Mouse (Mus musculus) hindbrain, embryonic 13.5 days (tissue): ENCODE measurements around the gene Mta2. TPM values are rescaled to one million over a fixed set of nuclear protein-coding genes. Genes with fewer than 3 reads are reported as not detected.

ENCODE experiments used
- ATAC-seq: fragments of 200-750 bp; cut with Nextera tagmentation; 2 replicates; pipeline ENCODE4 v1.8.0; 2017; ENCODE audit warnings: moderate TSS enrichment; ENCODE audit not compliant: low FRiP score
- H3K27ac ChIP-seq: fragments of 300-500 bp; sonication (generic); 2 replicates; pipeline ENCODE4 v1.5.1; 2015; ENCODE audit warnings: inconsistent platforms, mild to moderate bottlenecking, moderate library complexity
- H3K27me3 ChIP-seq: fragments of 300-500 bp; sonication (generic); 2 replicates; pipeline ENCODE4 v1.6.1; 2015; ENCODE audit warnings: mild to moderate bottlenecking, inconsistent platforms
- H3K36me3 ChIP-seq: fragments of 300-500 bp; sonication (generic); 2 replicates; pipeline ENCODE4 v1.6.1; 2015; ENCODE audit warnings: mild to moderate bottlenecking, inconsistent platforms
- H3K4me1 ChIP-seq: fragments of 300-500 bp; sonication (generic); replicated peaks from 2 replicates; pipeline ENCODE4 v1.6.1; 2015; ENCODE audit warnings: inconsistent platforms
- H3K4me2 ChIP-seq: fragments of 300-500 bp; sonication (generic); 2 replicates; pipeline ENCODE4 v1.6.1; 2015; ENCODE audit warnings: inconsistent platforms, mild to moderate bottlenecking, moderate library complexity
- H3K4me3 ChIP-seq: fragments of 300-500 bp; sonication (generic); 2 replicates; pipeline ENCODE4 v1.5.1; 2015; ENCODE audit warnings: mild to moderate bottlenecking, inconsistent platforms
- H3K9ac ChIP-seq: fragments of 300-500 bp; sonication (generic); 2 replicates; pipeline ENCODE4 v1.6.1; 2015; ENCODE audit warnings: mild to moderate bottlenecking, inconsistent platforms
- H3K9me3 ChIP-seq: fragments of 300-500 bp; sonication (generic); 2 replicates; pipeline ENCODE4 v1.6.1; 2016; ENCODE audit warnings: inconsistent platforms
- whole genome bisulfite sequencing: fragments of 180-500 bp; shearing (Covaris S2); methylation state at CpG from one replicate; pipeline ENCODE4 v1.1.7; 2015; 5-methylcytosine and 5-hydroxymethylcytosine counted together
- polyA plus RNA-seq: library from polyadenylated mRNA; unstranded; fragments of >200 nt; fragmentation: Nextera tagmentation; extraction: Ambion mirVana; gene quantifications from 2 replicates; pipeline ENCODE4 v1.2.1, GENCODE M21; 2015

Mta2 gene
- polyA plus RNA-seq, 1 experiment from 2014 or later = 133 TPM

DNA sequence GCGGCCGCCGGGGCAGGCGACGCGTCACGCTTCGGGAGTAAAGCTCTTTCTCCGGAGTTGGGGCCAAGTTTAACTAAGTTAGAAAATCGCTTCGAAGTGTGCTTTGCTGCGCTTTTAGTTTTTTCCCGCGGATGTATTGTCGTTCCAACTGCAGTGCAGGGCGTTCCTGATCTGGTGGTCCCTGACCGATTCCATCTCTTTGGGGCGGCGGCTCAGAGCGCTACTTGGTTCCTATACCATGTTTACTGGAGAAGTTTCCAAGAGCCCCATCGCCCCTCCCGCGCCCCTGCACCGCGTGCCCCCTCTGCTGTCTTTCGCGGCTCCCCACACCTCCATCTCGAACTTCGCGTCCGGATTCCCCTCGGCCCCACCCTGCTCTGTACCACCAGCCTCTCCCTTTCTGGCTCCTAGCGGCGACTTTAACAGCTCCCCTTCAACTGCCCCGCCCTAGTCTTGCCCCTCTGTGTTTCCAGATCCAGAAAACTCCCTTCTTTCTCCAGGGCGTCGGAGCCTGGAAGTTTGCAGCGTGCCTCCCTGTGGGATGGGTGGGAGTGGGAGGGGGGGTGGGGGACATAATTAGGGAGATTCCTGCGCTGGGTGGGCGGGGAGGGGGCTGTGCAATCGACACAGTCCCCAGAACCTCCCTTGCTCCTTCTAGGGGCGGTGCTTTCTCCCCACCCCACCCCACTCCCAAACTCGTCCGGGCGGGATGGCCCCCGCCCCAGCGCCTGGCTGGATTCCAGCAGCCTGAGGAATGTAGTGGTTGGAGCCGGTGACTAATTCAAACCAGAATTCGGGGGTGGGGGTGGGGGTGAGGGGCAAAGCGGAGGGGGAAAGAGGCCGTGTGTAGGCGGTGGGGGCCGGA is 48.1 kb downstream of the Mta2 start:
- H3K27me3 ChIP-seq = peaks cover 52% of the 10 kb centered on the region
- peak overlapping the region; percentile 66 for H3K9ac ChIP-seq
- peak overlapping the region; percentile 70 for H3K4me2 ChIP-seq
- WGBS = under 1% methylated on average over 53 of the region's 53 CpGs
- peaks cover 49% of the 10 kb centered on the region for H3K4me1 ChIP-seq
- ATAC-seq = peak; percentile 62
- H3K4me3 ChIP-seq = peak overlapping the region; percentile 49
- no peaks in the 10 kb centered on the region for H3K9me3 ChIP-seq
- H3K27ac ChIP-seq = peak overlapping the region; percentile 48
- H3K36me3 ChIP-seq = no peaks in the 10 kb centered on the region

DNA sequence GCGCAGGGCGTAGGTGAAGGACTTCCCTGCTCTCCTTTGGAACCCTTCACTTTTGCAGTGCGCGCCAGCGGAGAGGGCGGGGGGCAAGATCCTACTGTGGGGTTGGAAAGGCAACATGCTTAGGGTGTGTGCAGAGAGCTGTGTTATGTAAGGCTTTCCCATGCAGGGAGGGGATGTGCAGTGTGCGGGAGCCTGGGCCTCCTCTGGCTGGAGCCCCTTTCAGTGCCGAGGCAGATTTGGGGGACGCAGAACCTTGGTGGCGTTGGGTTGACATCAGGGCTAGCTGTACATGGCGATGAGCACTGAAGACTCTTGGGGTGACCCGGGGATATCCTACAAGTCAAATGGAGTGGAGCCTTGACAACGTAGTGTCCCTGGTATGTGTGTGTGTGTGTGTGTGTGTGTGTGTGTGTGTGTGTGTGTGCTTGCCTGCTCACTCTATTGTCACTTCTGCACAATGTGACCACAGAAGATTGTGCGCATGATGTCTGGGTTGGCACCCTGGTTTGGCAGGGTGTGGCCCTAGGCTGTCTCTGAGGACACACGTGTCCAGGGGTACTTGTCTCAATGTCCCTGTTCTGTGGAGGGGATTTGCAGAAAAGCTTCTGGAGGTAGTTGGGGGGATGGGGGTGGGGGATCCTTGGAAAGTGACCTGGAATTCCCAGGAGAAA is 48.9 kb downstream of the Mta2 start:
- peak; percentile 19; the same call in 1 of the 2 replicates for ATAC-seq
- peaks cover 52% of the 10 kb centered on the region for H3K27me3 ChIP-seq

DNA sequence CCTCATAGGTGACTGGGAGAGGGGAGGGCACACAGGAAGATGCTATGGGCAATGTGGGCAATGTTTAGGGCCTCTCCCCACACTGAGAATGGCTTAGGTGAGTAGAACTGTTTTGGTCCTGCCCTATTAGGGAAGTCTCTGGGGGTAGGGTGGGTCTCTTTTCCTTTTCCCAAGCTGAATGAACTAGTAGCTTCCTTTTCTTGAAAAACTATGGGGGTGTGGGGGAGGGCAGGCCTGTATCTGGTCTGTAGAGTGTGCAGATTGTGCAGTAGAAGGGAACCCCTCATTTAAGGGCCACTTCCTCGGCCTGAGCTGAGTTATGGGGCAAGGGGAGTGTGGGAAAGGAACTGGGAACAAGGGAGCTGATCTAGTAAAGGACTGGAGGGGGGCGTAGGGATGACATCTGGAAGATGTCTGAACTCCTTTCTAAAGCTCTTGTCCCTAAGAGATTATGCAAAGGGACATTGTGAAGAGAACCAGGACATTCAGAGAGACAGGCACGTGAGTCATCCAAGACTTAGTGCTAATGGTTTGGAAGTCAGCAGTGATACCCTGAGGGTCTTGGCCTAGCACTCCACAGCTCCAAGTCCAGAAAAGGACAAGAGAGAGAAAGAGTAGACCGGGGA is 49.7 kb downstream of the Mta2 start:
- H3K4me1 ChIP-seq = peaks cover 35% of the 10 kb centered on the region
- peaks cover 52% of the 10 kb centered on the region for H3K27me3 ChIP-seq
- H3K9me3 ChIP-seq = no peaks in the 10 kb centered on the region
- H3K27ac ChIP-seq = no peak overlapping the region
- H3K9ac ChIP-seq = no peak overlapping the region
- H3K4me3 ChIP-seq = no peak overlapping the region
- 80% methylated on average over 4 of the region's 4 CpGs for WGBS
- no peaks in the 10 kb centered on the region for H3K36me3 ChIP-seq
- ATAC-seq = no peak
- peak overlapping the region; percentile 70 for H3K4me2 ChIP-seq

More for the DNA sequence above, 48.9 kb downstream of the Mta2 start:
- peak overlapping the region; percentile 44; the same call in 1 of the 2 replicates for H3K27ac ChIP-seq
- no peaks in the 10 kb centered on the region for H3K9me3 ChIP-seq
- peak overlapping the region; percentile 66 for H3K9ac ChIP-seq
- peak overlapping the region; percentile 49 for H3K4me3 ChIP-seq
- H3K4me1 ChIP-seq = peaks cover 41% of the 10 kb centered on the region
- peak overlapping the region; percentile 70 for H3K4me2 ChIP-seq
- no peaks in the 10 kb centered on the region for H3K36me3 ChIP-seq
- WGBS = 16% methylated on average over 15 of the region's 15 CpGs

DNA sequence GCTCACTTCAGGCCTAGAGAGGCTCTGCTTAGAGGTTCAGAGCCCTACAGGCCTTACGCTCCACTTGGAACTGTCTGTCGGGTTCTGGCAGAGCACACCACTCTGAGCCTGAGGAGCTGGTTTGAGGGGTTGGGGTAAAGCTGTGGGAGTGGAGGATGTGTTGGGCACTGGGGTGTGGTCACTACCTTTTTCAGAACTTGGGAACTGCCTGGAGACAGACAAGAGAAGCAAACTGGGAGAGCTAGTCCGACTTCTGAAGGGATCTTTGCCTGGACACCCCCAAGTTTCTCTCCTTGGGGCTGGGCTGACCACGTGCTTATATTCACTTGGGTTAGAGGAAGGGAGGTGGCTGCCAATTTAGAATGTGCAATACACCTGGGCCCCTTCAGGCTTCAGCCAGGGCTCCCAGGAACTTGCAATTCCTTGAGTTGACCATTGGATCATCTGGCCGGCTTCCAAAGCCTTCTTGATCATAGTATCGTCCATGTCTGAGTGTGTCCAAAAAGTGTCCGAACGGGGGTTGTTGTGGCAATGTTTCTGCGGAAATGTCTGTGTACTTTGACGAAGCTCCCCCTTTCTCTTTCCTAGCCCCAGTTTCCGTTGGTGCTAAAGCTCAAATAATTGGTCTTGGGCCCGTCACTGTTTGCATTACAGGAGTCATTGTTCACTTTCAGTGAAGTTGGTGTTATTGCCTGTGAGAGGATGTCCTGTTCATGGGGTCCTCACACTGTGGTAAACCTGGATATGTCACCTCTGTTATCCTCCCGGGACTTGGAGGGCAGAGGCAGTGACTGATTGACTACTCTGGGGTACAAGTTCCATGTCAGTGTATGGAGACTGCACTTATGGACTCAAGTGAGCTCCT is 50.4 kb downstream of the Mta2 start:
- ATAC-seq = no peak
- peaks cover 52% of the 10 kb centered on the region for H3K27me3 ChIP-seq
- 89% methylated on average over 13 of the region's 13 CpGs for WGBS
- H3K9ac ChIP-seq = 0 out of 2 replicates have a peak overlapping the region, but pooled peaks have one; percentile 24
- no peaks in the 10 kb centered on the region for H3K9me3 ChIP-seq
- no peak overlapping the region for H3K27ac ChIP-seq
- 0 out of 2 replicates have a peak overlapping the region, but pooled peaks have one; percentile 17 for H3K4me2 ChIP-seq
- H3K4me1 ChIP-seq = peaks cover 35% of the 10 kb centered on the region
- no peak overlapping the region for H3K4me3 ChIP-seq
- H3K36me3 ChIP-seq = no peaks in the 10 kb centered on the region

DNA sequence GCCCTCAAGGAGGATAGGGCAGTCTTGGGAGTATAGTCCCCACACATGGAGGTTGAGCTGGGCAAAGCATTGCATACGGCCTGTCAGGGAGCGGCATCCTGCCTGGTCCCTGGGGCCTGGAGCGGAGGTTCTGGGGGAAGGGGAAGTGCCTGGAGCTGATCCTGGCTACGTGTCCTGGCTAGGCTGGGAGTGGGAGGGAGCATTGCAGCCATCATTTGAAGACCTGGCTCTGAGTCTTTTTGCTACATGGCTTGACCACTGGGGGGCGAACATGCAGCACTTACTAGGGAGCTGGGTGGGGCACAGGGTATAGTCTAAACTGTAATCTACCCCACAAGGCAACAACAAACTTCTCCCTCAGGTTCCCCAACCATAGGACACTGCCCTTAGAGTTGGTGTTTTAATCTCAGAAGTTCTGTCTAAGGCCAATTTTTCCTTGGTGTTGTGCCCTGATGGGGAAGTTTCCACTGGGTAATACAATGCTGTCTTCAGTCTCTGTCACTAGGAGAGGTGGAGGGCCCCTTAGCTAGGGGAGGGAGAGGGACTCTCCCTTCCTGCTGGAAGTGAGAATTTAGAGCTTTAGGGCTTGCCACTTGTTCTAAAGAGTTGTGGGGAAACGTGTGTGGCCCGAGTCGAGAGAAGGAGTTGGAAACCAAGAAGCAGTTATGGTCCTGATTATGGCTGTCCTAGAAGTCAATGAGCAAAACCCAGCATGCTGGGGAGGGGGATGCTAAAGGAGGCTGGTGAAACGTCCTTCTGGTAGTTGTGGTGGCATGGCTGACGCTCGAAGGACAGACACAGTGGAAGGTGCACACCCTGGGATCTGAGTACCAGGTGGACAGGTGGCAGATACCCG is 51.3 kb downstream of the Mta2 start:
- Histone ChIP-seq H3K27ac (no peak overlapping the region), H3K36me3 (no peaks in the 10 kb centered on the region), H3K4me3 (no peak overlapping the region), H3K4me1 (peaks cover 37% of the 10 kb centered on the region), H3K9me3 (no peaks in the 10 kb centered on the region), H3K4me2 (0 out of 2 replicates have a peak overlapping the region, but pooled peaks have one; percentile 17), H3K27me3 (peaks cover 43% of the 10 kb centered on the region), H3K9ac (0 out of 2 replicates have a peak overlapping the region, but pooled peaks have one; percentile 24)
- 0 out of 2 replicates have a peak, but pooled peaks have one; percentile 16 for ATAC-seq
- WGBS = 39% methylated on average over 12 of the region's 12 CpGs

DNA sequence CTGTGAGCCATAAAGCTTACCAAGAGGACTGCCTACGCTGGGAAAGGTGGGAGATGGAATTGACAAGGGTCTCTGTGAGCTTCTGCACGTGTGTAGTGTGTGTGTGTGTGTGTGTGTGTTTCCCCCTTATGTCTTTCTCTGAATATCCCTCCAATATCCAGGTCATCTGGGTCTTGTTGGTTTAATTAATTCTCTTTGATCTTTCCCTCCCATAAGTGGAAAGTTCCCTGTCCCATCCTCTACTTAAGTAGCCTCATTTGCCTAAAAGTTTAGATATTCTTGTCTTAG is 51.9 kb downstream of the Mta2 start:
- Histone ChIP-seq H3K9ac (no peak overlapping the region), H3K27me3 (peaks cover 37% of the 10 kb centered on the region), H3K36me3 (no peaks in the 10 kb centered on the region), H3K4me2 (no peak overlapping the region), H3K27ac (no peak overlapping the region), H3K4me3 (no peak overlapping the region), H3K9me3 (no peaks in the 10 kb centered on the region), H3K4me1 (peaks cover 31% of the 10 kb centered on the region)
- ATAC-seq = no peak
- 52% methylated on average over 2 of the region's 2 CpGs for WGBS

DNA sequence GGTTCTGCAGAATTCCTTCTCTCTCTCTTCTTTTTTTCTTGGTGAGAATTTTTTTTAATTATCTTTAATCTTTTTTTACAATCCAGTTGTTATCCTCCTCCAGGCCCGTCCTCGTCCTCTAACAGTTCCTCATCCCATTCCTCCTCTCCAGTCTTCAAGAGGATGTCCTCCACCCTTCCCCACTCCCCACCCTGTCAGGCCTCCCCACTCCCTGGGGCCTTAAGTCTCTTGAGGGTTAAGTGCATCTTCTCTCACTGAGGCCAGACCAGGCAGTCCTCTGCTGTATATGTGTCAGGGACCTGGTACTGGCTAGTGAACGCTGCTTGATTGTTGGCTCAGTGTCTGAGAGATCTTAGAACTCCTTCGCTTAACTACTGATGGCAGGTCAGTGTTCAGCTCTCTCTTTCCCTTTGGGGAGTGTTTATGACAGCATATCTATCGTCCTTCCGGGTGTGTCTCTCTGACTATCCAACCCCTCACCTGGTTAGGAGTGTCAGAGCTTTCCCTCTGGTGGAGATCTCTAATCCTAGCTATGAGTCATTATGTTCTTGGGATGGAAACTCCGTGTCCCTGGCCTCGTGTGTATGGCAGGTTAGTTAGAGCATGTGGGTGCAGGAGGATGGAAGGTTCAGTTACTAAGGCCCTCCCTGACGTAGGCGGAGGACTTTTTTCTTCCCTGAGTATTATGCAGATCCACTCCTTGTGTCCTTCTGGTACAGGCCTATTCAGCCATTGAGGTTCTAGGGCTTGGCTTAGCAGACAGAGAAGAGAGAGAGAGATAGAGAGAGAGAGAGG is 53.3 kb downstream of the Mta2 start:
- 90% methylated on average over 10 of the region's 10 CpGs for WGBS
- no peak for ATAC-seq
- Histone ChIP-seq H3K4me1 (peaks cover 17% of the 10 kb centered on the region), H3K9me3 (no peaks in the 10 kb centered on the region), H3K4me2 (no peak overlapping the region), H3K27me3 (peaks cover 23% of the 10 kb centered on the region), H3K4me3 (no peak overlapping the region), H3K36me3 (no peaks in the 10 kb centered on the region), H3K9ac (no peak overlapping the region), H3K27ac (no peak overlapping the region)

DNA sequence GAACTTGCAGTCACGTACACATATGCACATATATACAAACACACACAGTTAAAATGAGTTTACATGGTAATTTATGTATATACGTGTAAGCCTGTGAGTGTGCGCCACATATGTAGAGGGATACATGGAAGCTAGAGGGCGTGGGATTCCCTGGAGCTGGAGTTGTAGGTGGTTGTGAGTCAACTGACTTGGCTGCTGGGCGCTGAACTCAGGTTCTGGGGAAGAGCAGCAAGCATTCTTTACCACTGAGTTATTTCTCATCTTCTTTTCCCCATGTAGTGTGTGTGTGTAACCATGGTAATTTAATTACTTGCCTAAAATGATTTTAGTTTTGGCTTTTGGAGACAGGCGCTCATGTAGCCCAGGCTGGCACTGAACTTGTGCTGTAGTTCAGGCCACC is 54.9 kb downstream of the Mta2 start:
- Histone ChIP-seq H3K9ac (no peak overlapping the region), H3K36me3 (no peaks in the 10 kb centered on the region), H3K4me2 (no peak overlapping the region), H3K4me1 (peaks cover 8% of the 10 kb centered on the region; the same call in 1 of the 2 replicates), H3K4me3 (no peak overlapping the region), H3K9me3 (no peaks in the 10 kb centered on the region), H3K27me3 (peaks cover 7% of the 10 kb centered on the region), H3K27ac (no peak overlapping the region)
- no peak for ATAC-seq
- 95% methylated on average over 6 of the region's 6 CpGs for WGBS

DNA sequence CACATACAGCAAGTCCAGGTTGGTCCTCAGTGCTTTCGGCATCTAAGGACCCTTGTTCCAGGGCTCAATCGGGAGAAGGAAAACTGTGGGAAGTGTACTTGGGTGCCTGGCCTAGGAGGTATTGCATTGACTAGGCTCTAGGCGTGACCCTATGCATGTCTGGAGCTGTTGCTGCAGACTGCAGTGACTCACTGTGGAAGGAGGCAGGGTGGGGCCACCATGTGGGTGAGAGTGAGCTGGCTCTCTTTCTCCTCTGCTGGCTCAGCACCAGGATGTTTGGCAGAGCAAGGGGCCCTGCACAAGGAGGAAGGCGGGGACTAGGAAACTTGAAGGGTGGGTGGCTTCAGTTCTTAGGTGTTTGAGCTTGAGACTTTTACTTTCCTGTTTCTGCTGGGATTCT is 55.9 kb downstream of the Mta2 start:
- WGBS = 75% methylated on average over 4 of the region's 4 CpGs
- H3K27ac ChIP-seq = peak overlapping the region; percentile 18; the same call in 1 of the 2 replicates
- H3K9me3 ChIP-seq = no peaks in the 10 kb centered on the region
- no peaks in the 10 kb centered on the region for H3K27me3 ChIP-seq
- peak; percentile 44; the same call in 1 of the 2 replicates for ATAC-seq
- H3K36me3 ChIP-seq = 0 out of 2 replicates have a peak, but pooled peaks cover 4% of the 10 kb centered on the region
- H3K4me2 ChIP-seq = no peak overlapping the region
- H3K4me1 ChIP-seq = peaks cover 7% of the 10 kb centered on the region; the same call in 1 of the 2 replicates
- no peak overlapping the region for H3K4me3 ChIP-seq
- no peak overlapping the region for H3K9ac ChIP-seq

DNA sequence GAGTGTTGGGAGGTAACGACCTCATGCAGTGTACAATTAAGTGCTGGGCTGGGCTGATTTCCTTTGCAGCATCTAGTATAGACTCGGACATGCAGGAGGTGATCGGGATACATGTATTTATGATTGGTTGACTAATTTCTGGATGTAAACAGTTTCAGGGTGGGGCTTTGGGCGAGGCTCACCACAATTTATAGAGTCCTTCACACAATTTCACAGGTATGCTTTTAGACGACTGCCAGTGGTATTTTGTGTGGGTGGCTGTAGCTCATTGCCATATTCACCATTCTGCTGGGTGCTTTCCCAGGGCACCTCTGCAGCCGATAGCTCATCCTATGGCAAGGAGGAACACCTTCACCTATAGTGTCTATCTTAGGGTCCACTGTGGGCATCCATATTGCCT is 56.9 kb downstream of the Mta2 start:
- Histone ChIP-seq H3K9me3 (no peaks in the 10 kb centered on the region), H3K4me1 (0 out of 2 replicates have a peak, but pooled peaks cover 4% of the 10 kb centered on the region), H3K9ac (no peak overlapping the region), H3K27ac (no peak overlapping the region), H3K36me3 (0 out of 2 replicates have a peak, but pooled peaks cover 4% of the 10 kb centered on the region), H3K27me3 (no peaks in the 10 kb centered on the region), H3K4me2 (no peak overlapping the region), H3K4me3 (no peak overlapping the region)
- no peak for ATAC-seq
- 88% methylated on average over 6 of the region's 6 CpGs for WGBS
